Mouse (Mus musculus): Measurements from ENCODE around the gene Limch1.

The Limch1 gene

DNA sequence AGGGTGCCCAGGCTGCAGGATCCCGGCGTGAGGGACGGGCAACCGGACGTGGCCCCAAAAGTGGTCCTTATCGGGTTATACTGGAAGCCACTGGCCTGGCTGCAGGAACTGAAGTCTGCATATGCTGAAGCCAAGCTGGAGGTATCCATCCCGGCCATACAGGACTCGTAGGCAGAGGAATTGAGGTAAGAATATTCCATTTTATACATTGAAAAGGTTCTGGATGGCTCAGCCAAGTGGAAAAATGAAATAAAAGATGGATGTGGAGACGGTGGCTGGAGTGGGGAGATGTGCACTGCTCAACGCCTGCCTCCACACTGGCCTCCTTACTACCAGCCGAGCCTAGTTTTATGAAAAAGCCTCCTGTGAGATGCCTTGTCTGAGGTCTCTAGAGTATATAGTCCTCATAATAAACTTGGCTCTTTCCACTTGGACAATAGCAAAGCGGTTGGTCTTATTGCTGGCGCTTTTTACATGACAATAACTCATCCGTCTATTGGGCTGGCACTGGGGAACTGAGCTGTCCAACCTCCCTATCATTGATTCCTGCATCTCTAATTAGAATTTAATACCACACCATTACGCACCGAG lies 353.2 kb downstream of the Limch1 start, which contains the start of gene Phox2b:
Gene Phox2b, minus strand, starts transcription at position 569 of the 591 bp plus-strand sequence.
- intact Hi-C loops (cut with DNase I) = loop anchor here (5.0 kb wide), 1 partner anchor 128 kb away; no protein-coding TSS in a partner anchor

GRCm38 (mm10) chr5:67099393-67100271 lies 354.0 kb downstream of the Limch1 start:
- intact Hi-C loops (cut with DNase I) = loop anchor here (5.0 kb wide), 1 partner anchor 128 kb away; no protein-coding TSS in a partner anchor

GRCm38 (mm10) chr5:67100564-67101394 lies 355.2 kb downstream of the Limch1 start:
- intact Hi-C loops (cut with DNase I) = no loop called here

- intact Hi-C loops (cut with DNase I) = no loop called here
Measured at GRCm38 (mm10) chr5:67101395-67101760, 355.8 kb downstream of the Limch1 start.

DNA sequence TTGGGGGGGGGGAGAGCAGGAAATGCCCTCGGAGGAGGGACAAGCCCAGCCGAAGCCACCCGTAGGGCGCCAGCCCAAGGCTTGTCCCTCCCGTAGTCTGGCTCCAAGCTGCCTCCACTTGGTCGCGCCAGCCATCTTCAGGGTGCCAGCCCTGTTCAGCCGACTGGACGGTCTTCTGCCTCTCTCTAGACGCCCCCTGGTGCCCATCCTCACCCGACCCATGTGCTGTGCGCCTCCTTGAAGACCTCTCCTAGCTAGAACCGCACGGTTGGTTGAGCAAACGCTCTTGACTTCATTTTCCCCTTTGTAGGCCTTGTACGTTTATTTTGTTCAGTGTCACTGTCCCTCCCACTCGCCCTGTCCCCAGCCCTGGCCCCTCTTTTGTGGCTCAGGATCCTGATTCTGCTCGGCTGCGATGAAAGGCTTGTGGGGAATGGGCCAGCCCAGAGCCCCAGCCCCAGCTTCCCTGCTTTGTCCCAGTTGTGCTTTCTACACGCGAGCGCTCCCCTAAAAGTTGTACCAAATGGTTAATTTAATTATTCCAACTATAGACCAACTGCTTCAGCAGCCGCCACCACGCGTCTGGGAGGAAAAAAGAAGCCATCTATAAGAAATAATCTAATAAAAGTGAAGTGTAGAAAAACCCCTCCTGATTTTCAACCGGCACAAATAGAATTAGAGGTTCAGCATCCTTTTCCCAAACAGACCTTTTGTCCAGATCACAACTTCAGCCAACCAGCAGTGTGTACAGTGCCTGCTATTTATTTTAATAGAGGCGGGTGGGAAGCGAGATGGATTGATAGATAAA lies 356.4 kb downstream of the Limch1 start:
- intact Hi-C loops (cut with DNase I) = no loop called here

GRCm38 (mm10) chr5:67103016-67103415 lies 357.4 kb downstream of the Limch1 start:
- intact Hi-C loops (cut with DNase I) = no loop called here

- intact Hi-C loops (cut with DNase I) = no loop called here
Measured at GRCm38 (mm10) chr5:67106261-67106660, 360.6 kb downstream of the Limch1 start.

Small RNA genes within 50 kb of the gene (microRNA-seq; reads per million reads assigned to microRNA genes)
- gene Gm23841 = 0 reads per million in 2 experiments

Measured in adrenal gland (tissue).